Mouse (Mus musculus) bone marrow macrophage, adult 2 months (primary cell): ENCODE measurements around the gene Col6a5.

Experiments
- CTCF ChIP-seq: IDR thresholded peaks from 2 replicates; pipeline ENCODE4 v1.5.1; 2012; ENCODE audit warnings: low read depth, mild to moderate bottlenecking, low read length, moderate library complexity
- POLR2A ChIP-seq: IDR thresholded peaks from 2 replicates; pipeline ENCODE4 v1.6.1; 2012; ENCODE audit warnings: mild to moderate bottlenecking, low read depth, low read length, borderline replicate concordance

DNA sequence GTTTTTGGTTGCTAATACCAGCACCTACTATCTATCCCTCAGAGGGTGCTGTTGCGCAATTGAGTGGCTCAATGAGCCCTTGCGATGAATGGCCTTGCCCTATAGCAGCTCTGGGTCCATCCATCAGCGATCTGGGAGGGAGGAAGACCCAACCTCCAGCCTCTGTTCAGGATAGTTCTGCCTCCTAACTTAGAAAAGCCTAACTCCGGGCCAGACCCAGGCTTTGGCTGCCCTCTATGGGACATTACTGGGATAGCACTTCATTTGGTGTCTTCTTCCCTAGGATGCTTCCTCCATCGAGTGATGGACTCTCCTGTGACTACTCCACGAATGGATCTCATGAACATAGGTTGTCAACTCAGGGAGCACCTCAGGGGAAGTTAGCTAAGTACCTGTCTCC is 102.7 kb downstream of the Col6a5 start:
- TF ChIP-seq CTCF = no peak; the same call in 1 of the 2 replicates
- TF ChIP-seq POLR2A = no peak
